Mouse (Mus musculus) midbrain, embryonic 15.5 days (tissue): ENCODE data around the gene Kcnab3. TPM values are rescaled to one million over a fixed set of nuclear protein-coding genes. Genes with fewer than 3 reads are reported as not detected.

ENCODE experiments used
- ATAC-seq: fragments of 200-750 bp; cut with Nextera tagmentation; replicated peaks from 2 replicates; pipeline ENCODE4 v1.8.0; 2017; ENCODE audit warnings: moderate TSS enrichment
- H3K27ac ChIP-seq: fragments of 300-500 bp; sonication (generic); 2 replicates; pipeline ENCODE4 v1.5.1; 2015; ENCODE audit warnings: mild to moderate bottlenecking, inconsistent platforms
- H3K27me3 ChIP-seq: fragments of 300-500 bp; sonication (generic); replicated peaks from 2 replicates; pipeline ENCODE4 v1.6.1; 2015; ENCODE audit warnings: inconsistent platforms
- H3K36me3 ChIP-seq: fragments of 300-500 bp; sonication (generic); replicated peaks from 2 replicates; pipeline ENCODE4 v1.6.1; 2015; ENCODE audit warnings: inconsistent platforms
- H3K4me1 ChIP-seq: fragments of 300-500 bp; sonication (generic); 2 replicates; pipeline ENCODE4 v1.6.1; 2015; ENCODE audit warnings: inconsistent platforms
- H3K4me2 ChIP-seq: fragments of 300-500 bp; sonication (generic); 2 replicates; pipeline ENCODE4 v1.6.1; 2015; ENCODE audit warnings: inconsistent platforms, mild to moderate bottlenecking, moderate library complexity
- H3K4me3 ChIP-seq: fragments of 300-500 bp; sonication (generic); 2 replicates; pipeline ENCODE4 v1.5.1; 2015; ENCODE audit warnings: mild to moderate bottlenecking, inconsistent platforms
- H3K9ac ChIP-seq: fragments of 300-500 bp; sonication (generic); 2 replicates; pipeline ENCODE4 v1.6.1; 2015; ENCODE audit warnings: mild to moderate bottlenecking, inconsistent platforms
- H3K9me3 ChIP-seq: fragments of 300-500 bp; sonication (generic); 2 replicates; pipeline ENCODE4 v1.6.1; 2016; ENCODE audit warnings: inconsistent platforms
- WGBS: fragments of 180-500 bp; shearing (Covaris S2); methylation state at CpG from one replicate; pipeline ENCODE4 v1.1.7; 2015; ENCODE audit warnings: mixed read lengths; 5-methylcytosine and 5-hydroxymethylcytosine counted together
- polyA plus RNA-seq: library from polyadenylated mRNA; unstranded; fragments of >200 nt; fragmentation: Nextera tagmentation; extraction: Ambion mirVana; gene quantifications from 2 replicates; pipeline ENCODE4 v1.2.1, GENCODE M21; 2015

Gene Kcnab3
- polyA plus RNA-seq, 1 experiment from 2014 or later = 4.1 TPM

DNA sequence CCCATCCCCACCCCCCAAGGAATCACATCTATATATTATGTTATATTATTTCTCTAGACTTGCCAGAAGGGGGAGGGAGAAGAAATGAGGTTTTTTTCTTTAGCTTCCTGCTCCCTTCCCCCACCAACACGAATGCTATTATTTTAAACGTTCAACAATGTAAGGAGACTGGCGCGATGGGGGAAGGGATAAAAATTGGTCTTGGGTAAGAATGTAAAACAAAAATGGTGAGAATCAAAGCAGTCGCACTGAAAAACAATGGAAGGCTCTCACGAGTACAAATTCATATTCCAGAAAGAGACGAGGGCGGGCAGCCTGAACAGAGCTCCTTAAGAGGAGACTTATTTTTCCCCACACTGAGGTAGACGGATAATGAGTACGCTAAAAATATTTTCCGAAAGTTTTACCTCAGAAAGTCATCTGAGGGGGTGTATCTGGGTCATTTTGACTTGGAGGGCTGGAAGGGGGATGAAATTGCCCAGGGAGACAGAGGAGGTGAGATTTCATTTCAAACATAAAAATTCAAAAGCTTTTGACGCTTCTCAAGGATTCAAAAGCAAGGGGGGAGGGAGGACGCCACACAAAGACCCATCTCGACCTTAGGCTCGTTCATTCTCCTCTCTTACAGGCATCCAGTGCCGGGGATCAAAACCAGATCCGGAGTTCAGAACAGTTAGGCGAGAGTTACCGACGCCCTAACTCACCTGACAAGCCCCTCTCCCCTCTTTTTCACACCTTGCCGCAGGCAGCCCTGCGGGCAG lies 41.0 kb downstream of the Kcnab3 start:
- no peak for ATAC-seq
- peak overlapping the region; percentile 100 for H3K27ac ChIP-seq
- H3K4me1 ChIP-seq = peaks cover 56% of the 10 kb centered on the region
- H3K4me2 ChIP-seq = peak overlapping the region; percentile 93
- H3K36me3 ChIP-seq = peaks cover 16% of the 10 kb centered on the region
- H3K4me3 ChIP-seq = peak overlapping the region; percentile 91
- H3K9me3 ChIP-seq = no peaks in the 10 kb centered on the region
- no peaks in the 10 kb centered on the region for H3K27me3 ChIP-seq
- H3K9ac ChIP-seq = peak overlapping the region; percentile 100
- WGBS = under 1% methylated on average over 22 of the region's 22 CpGs

DNA sequence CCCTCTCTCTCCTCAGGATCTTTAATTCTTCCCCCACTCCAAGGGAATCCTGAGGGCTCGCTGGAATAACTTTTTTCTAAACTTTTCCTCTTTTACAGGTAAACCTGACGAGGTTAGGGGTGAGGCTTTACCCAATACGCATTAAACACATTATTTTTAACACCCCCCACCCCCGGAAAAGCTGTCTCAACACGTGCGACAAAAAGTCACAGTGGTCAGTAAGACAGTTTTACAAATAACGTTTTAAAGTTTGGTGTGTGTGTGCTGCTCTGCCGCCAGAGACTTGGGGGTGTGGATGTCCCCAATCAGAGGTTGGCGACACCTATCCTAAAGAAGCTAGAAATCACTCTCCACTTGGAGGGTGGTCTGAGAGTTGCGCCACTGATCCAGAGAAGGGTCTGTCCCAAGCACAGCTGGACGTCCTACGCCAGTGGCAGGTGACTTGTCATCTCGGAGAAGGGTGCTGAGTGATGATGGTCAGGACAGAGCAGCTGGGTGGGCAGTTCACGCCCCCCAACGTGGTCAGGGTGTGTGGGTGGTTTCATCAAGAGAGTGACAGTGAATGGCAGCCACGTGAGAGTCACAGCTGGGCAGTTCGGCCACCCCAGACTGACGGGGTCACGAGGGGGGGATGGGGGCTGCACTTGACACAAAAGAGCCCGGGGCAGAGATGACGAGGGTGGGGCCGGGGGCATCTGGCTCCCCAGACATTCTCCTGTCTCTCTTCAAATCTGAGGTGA lies 41.7 kb downstream of the Kcnab3 start:
- Histone ChIP-seq H3K4me2 (peak overlapping the region; percentile 93), H3K4me3 (peak overlapping the region; percentile 91), H3K9me3 (no peaks in the 10 kb centered on the region), H3K27me3 (no peaks in the 10 kb centered on the region), H3K36me3 (peaks cover 10% of the 10 kb centered on the region), H3K4me1 (peaks cover 64% of the 10 kb centered on the region), H3K9ac (peak overlapping the region; percentile 100), H3K27ac (peak overlapping the region; percentile 100)
- WGBS = under 1% methylated on average over 22 of the region's 22 CpGs
- no peak for ATAC-seq

DNA sequence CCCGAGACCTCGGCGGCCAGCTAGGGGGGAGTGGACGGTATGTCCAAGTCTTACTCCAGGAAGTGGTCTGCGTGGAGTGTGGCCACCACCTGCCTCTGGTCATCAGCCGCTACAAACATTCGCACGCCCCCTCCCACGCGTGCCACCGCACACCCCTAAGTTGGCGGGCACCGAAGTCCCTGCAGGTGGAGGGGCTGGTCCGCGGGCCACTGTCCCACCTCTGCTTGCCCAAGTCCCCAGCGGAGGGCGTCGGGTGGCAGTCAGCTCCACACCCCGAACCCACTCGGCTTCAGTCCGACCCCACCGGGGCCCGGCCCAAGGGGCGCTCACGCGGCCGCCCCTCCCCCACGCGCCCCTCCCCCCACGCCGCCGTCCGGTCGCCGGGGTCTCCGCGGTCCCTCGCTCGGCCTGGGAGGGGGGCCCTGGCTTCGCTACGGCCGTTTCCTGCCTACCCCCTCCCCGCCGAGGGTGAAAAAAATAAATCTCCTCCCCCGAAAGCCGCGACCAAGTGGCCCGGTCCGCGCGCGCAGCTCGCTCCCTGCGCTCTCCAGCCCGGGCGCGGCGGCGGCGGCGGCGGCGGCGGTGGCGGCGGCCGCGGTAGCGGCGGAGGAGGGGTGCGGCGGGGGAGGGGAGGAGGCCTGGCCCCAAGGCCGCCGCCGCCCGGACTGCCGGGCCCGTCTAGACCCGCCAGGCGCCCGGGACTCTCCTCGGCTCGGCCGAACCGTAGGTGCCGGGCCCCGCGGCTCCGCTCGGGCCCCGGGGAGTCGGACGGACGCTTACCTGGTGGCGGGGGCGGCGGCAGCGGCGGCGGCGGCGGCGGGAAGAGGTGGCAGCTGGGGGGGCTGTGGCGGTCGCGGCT lies 42.5 kb downstream of the Kcnab3 start:
- Histone ChIP-seq H3K27ac (peak overlapping the region; percentile 100), H3K27me3 (no peaks in the 10 kb centered on the region), H3K4me3 (peak overlapping the region; percentile 91), H3K36me3 (peaks cover 2% of the 10 kb centered on the region), H3K4me2 (peak overlapping the region; percentile 93), H3K9me3 (no peaks in the 10 kb centered on the region), H3K9ac (peak overlapping the region; percentile 100), H3K4me1 (peaks cover 64% of the 10 kb centered on the region)
- peak; percentile 10; the same call in 1 of the 2 replicates for ATAC-seq
- under 1% methylated on average over 65 of the region's 106 CpGs for WGBS

DNA sequence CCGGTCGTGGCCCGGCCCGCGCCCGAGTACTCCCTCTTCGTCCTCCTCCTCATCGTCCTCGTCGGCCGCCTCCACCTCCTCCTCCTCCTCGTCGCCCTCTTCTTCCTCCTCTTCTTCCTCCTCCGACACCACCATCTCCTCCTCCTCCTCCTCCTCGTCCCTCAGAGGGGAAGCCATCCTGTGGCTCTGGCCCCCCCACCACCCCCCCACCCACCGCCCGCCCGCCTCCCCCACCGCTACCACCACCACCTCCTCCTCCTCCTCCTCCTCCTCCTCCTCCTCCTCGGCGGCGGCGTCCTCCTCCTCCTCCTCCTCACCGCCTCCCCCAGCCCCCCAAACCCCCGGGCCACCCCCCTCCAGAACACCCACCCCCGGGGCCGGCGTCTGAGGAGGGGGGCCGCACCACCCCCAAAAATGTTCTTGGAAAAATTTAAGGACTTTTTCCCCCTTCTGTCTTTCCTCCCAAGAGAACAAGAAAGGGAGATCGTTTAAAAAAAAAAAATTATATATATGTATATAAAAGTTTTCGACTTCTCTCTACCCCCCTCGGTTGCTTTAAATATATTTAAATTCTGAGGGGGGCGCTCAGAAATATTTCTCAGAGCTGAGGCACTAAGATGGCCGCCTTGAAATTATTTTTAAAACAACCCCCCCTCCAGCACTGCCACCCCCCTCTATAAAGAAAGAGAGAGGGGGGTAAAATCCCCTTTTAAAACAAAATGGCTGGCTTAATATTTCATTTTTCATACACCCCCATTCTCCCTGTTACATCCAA lies 43.3 kb downstream of the Kcnab3 start, which contains the start of gene Chd3:
Chd3 (minus strand) TSS at position 192 of the 775 bp plus-strand sequence.
- H3K27ac ChIP-seq = peak within 1 kb of the TSS; percentile 100
- H3K4me2 ChIP-seq = peak within 1 kb of the TSS; percentile 93
- peak within 1 kb of the TSS; percentile 91 for H3K4me3 ChIP-seq
- H3K9me3 ChIP-seq = no peaks in the 10 kb centered on the region
- WGBS = under 1% methylated on average over 21 of the region's 34 CpGs
- peaks cover 60% of the 10 kb centered on the region for H3K4me1 ChIP-seq
- no peak for ATAC-seq
- no peaks in the 10 kb centered on the region for H3K36me3 ChIP-seq
- no peaks in the 10 kb centered on the region for H3K27me3 ChIP-seq
- peak within 1 kb of the TSS; percentile 100 for H3K9ac ChIP-seq

DNA sequence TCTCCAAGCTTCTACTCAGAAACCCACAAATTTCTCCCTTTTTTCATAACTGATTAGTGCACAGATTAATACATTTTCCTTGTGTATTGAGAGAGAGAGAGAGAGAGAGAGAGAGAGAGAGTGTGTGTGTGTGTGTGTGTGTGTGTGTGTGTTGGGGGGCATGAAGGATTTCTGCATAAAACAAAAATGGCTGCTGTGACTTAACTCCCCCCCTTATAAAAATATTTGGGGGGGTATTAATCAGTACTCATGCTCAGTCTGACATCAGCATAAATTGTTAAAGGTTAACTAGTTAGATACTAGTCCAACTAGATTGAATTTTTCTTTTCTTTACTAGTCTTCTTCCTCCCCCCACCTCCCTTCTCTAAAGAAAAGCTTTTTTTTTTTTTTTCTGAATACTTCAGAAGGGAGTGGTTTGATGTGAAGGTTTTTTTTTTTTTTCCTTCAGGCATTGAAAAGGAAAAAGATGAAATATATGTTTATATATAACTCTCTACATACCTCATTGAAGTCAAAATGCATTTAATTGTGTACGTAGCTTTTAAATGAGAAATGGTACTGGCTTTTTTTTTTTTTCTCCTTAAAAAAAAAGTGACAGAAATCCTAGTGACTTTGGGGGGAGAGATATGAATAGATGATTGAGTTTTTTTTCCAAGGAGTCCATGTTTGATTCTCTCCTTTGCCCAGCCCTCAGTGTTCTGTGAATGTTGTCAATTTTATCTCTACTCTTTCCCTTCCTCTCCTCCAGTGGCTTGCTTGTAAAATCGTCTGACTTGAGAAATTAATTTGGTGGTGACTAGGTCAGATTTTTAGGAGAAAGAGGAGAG lies 44.1 kb downstream of the Kcnab3 start:
- H3K4me1 ChIP-seq = peaks cover 52% of the 10 kb centered on the region
- ATAC-seq = no peak
- H3K4me3 ChIP-seq = peak overlapping the region; percentile 91
- peak overlapping the region; percentile 100 for H3K27ac ChIP-seq
- no peaks in the 10 kb centered on the region for H3K27me3 ChIP-seq
- 21% methylated on average over 2 of the region's 2 CpGs for WGBS
- H3K4me2 ChIP-seq = peak overlapping the region; percentile 93
- H3K9me3 ChIP-seq = no peaks in the 10 kb centered on the region
- peak overlapping the region; percentile 100 for H3K9ac ChIP-seq
- no peaks in the 10 kb centered on the region for H3K36me3 ChIP-seq

DNA sequence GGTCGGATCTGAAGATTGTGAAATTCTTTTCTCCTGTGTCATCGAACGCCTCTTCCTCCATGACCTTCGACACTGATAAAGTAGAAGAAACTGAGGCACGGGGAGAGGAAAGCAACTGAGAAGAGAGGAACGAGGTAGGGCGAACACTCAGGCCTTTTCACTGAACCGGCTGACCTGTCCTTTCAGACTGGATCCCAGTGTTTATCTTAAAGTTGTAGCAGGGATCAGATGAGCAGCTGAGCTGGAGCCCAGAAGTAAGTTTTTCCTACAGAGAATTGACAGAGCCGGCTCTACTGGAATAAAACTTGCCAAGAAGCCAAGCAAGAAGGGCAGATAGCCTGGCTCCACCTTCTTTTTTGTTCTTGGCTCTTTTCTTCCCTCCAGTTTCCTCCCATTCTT lies 44.8 kb downstream of the Kcnab3 start:
- peak overlapping the region; percentile 74 for H3K27ac ChIP-seq
- H3K4me2 ChIP-seq = peak overlapping the region; percentile 36
- H3K36me3 ChIP-seq = no peaks in the 10 kb centered on the region
- no peaks in the 10 kb centered on the region for H3K9me3 ChIP-seq
- WGBS = 14% methylated on average over 9 of the region's 9 CpGs
- H3K4me3 ChIP-seq = peak overlapping the region; percentile 14; the same call in 1 of the 2 replicates
- ATAC-seq = no peak
- no peaks in the 10 kb centered on the region for H3K27me3 ChIP-seq
- H3K4me1 ChIP-seq = peaks cover 46% of the 10 kb centered on the region
- no peak overlapping the region for H3K9ac ChIP-seq

DNA sequence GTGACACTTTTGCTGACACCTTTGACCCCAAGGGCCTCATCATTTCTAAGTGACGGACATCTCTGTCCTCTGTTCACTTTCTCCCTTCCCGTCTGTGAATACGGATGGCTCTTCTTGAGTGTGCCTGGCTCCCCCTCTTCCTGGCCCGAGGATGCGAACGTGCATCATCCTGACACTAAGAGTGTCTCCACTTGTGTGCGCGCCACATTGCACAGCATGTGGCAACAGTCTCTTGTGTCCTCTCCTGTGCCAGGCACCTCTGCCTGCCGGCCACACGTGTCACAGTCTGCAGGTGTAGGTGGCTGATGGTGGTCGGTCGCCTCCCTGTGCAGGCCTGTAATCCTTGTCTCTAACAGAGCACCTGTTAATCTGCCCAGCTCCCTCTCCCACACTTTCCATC lies 45.5 kb downstream of the Kcnab3 start:
- Histone ChIP-seq H3K36me3 (no peaks in the 10 kb centered on the region), H3K4me2 (peak overlapping the region; percentile 36), H3K9me3 (no peaks in the 10 kb centered on the region), H3K27me3 (no peaks in the 10 kb centered on the region), H3K27ac (peak overlapping the region; percentile 74), H3K4me1 (peaks cover 41% of the 10 kb centered on the region), H3K9ac (peak overlapping the region; percentile 10; the same call in 1 of the 2 replicates), H3K4me3 (peak overlapping the region; percentile 8; the same call in 1 of the 2 replicates)
- WGBS = 22% methylated on average over 12 of the region's 12 CpGs
- ATAC-seq = no peak; the same call in 1 of the 2 replicates

DNA sequence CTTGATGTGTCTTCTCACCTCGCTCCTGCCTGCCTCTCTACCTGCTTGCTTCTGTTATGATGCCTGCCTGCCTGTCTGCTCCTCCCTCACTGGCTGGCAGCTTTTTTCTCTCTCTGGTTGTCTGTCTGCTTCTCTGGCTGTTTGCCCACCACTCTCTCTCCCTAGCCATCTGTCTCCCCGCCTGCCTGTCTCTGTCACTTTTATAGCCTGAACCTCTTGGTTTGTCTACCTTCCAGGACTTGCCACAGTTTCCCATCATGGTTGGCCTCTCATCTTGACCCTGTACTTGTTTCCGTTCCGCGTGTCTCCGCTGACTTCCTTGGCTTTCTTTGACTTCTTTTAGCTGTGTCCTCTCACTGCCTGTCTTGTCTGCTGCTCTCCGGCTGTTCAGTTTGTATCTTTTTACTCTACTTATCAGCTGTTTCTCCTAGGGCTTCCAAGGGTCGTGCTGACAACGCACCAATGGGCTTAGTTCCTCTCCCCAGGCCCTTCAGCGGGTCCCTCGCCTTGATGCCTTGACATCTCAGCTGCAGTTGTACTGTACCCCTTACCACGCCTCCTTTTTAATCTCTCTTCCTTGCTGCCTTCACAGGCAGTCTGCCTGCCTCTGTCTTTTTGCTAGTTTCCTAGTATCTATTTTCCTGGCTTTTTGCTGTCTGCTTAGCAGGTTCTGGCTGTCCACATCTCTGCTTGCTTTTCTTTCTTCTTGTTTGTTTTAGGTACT lies 46.2 kb downstream of the Kcnab3 start:
- Histone ChIP-seq H3K4me3 (0 out of 2 replicates have a peak overlapping the region, but pooled peaks have one; percentile 8), H3K36me3 (no peaks in the 10 kb centered on the region), H3K27me3 (no peaks in the 10 kb centered on the region), H3K4me2 (peak overlapping the region; percentile 36), H3K9ac (peak overlapping the region; percentile 18; the same call in 1 of the 2 replicates), H3K9me3 (no peaks in the 10 kb centered on the region), H3K4me1 (peaks cover 37% of the 10 kb centered on the region), H3K27ac (peak overlapping the region; percentile 74)
- ATAC-seq = no peak
- 39% methylated on average over 12 of the region's 12 CpGs for WGBS

DNA sequence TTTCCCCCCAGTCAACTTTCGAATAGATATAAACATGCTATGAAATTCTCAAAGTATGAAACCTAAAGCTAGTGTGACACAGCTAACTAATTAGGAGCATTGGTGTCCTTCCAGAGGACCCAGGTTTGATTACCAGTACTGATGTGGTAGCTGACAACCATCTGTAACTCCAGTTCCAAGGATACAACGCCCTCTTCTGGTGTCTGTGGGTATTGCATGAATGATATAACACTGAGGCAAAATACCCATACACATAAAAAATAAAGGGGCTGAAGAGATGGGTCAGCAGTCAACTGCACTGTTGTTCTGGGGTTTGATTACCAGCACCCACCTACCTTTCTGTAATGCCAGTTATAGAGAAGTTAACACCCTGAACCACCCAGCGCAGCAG lies 46.7 kb downstream of the Kcnab3 start:
- no peak overlapping the region for H3K9ac ChIP-seq
- no peak overlapping the region for H3K4me2 ChIP-seq
- peak overlapping the region; percentile 74 for H3K27ac ChIP-seq
- no peak for ATAC-seq
- no peak overlapping the region for H3K4me3 ChIP-seq
- no peaks in the 10 kb centered on the region for H3K27me3 ChIP-seq
- no peaks in the 10 kb centered on the region for H3K9me3 ChIP-seq
- H3K4me1 ChIP-seq = peaks cover 32% of the 10 kb centered on the region
- WGBS = 67% methylated on average over 3 of the region's 3 CpGs
- no peaks in the 10 kb centered on the region for H3K36me3 ChIP-seq

DNA sequence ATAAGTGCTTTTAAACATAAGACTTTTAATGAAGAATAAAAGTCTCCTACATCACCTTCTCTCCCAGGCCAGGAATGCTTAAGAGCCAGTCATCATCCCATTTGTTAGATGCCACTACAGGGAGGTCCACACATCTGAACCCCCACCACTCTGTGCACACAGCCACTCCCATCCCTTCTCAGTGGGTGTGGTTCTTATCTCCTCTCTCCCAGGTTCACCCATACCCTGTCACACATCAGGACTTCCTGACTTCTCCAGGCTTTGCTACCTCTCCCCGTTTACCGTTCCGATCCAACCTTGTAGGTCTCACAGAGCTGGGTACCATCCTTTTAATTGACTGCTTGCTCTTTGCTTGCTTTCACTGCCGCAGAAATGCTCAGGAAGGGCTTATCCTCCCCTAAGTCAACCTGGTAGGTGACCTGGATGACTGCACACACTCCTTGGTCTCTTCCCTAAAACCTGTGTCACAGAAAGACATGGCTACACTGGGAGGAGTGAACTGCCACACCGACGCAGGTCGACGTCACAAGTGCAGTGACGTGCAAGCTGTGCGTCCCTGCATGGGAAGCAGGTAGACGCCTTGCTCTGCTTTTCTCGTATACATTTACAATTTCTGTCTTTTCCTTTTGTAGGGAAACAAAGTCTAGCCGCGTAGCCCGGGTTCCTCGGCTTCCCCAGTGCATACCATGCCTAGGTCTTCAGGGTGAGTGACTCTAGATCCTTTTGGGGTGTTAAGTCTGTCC lies 47.3 kb downstream of the Kcnab3 start:
- H3K4me3 ChIP-seq = no peak overlapping the region

More for the DNA sequence above, 47.3 kb downstream of the Kcnab3 start:
- H3K4me2 ChIP-seq = no peak overlapping the region
- H3K27me3 ChIP-seq = no peaks in the 10 kb centered on the region
- H3K9me3 ChIP-seq = no peaks in the 10 kb centered on the region
- no peak overlapping the region; the same call in 1 of the 2 replicates for H3K27ac ChIP-seq
- no peak for ATAC-seq
- no peaks in the 10 kb centered on the region for H3K36me3 ChIP-seq
- H3K4me1 ChIP-seq = peaks cover 28% of the 10 kb centered on the region
- no peak overlapping the region for H3K9ac ChIP-seq
- WGBS = 92% methylated on average over 16 of the region's 16 CpGs
